Mouse (Mus musculus) lung, postnatal 25 days (tissue): ENCODE data around the gene Ing4.
A peak's percentile ranks its signal among the peaks of the same experiment; 100 is the strongest.

ENCODE experiments used
- DNase-seq: peaks from one replicate; pipeline ENCODE4 v3.0.0; 2022; ENCODE audit warnings: low spot score

Ing4 gene

GRCm38 (mm10) chr6:125092372-125092771 is 52.8 kb downstream of the Ing4 start:
- no peak for DNase-seq

- DNase-seq, result no peak
Measured at GRCm38 (mm10) chr6:125094843-125095242, 55.3 kb downstream of the Ing4 start.

- DNase-seq, result peak; percentile 95
Measured at GRCm38 (mm10) chr6:125095391-125096278, 56.1 kb downstream of the Ing4 start, which contains the start of gene Chd4. Gene Chd4 (plus strand): TSS chr6:125095981.

- DNase-seq, result no peak
Measured at GRCm38 (mm10) chr6:125096279-125096596, 56.7 kb downstream of the Ing4 start.

GRCm38 (mm10) chr6:125096597-125097345 is 57.2 kb downstream of the Ing4 start:
- peak; percentile 58 for DNase-seq

GRCm38 (mm10) chr6:125097346-125097689 is 57.8 kb downstream of the Ing4 start:
- no peak for DNase-seq

GRCm38 (mm10) chr6:125097951-125098350 is 58.4 kb downstream of the Ing4 start:
- no peak for DNase-seq

- no peak for DNase-seq
Measured at GRCm38 (mm10) chr6:125098513-125098912, 59.0 kb downstream of the Ing4 start.
